Mouse (Mus musculus): ENCODE data around the gene Mid1.
"Not testable (repeated sequence)": the region's sequence is repeated elsewhere in the genome, so short reads cannot be mapped to it uniquely, and the experiment has no call there.

GRCm38 (mm10) chrX:170011529-170011879, 326.5 kb downstream of the Mid1 start:
- TF ChIP-seq CTCF (conservative IDR thresholded peaks at IDR 0.05; ENCODE audit: insufficient read depth, insufficient read length, low read depth, low read length); POLR2A (IDR thresholded peaks at IDR 0.05; ENCODE audit: low read depth, low read length): not testable (repeated sequence)

Data from kidney, adult 2 months (tissue).